Mouse (Mus musculus) kidney, embryonic 16.5 days (tissue): ENCODE results near the gene Slc6a21. TPM values are rescaled to one million over a fixed set of nuclear protein-coding genes. Genes with fewer than 3 reads are reported as not detected.

ENCODE experiments used
- ATAC-seq: fragments of 200-750 bp; cut with Nextera tagmentation; 2 replicates; pipeline ENCODE4 v1.8.0; 2017; ENCODE audit warnings: moderate TSS enrichment; ENCODE audit not compliant: low FRiP score, low TSS enrichment
- H3K27ac ChIP-seq: fragments of 300-500 bp; sonication (generic); 2 replicates; pipeline ENCODE4 v1.5.1; 2014; ENCODE audit warnings: low read length
- H3K27me3 ChIP-seq: fragments of 300-500 bp; sonication (generic); 2 replicates; pipeline ENCODE4 v1.6.1; 2014; ENCODE audit warnings: low read length, control low read depth, mixed read lengths; ENCODE audit not compliant: insufficient read depth
- H3K36me3 ChIP-seq: fragments of 300-500 bp; sonication (generic); 2 replicates; pipeline ENCODE4 v1.6.1; 2014; ENCODE audit warnings: low read length, control low read depth, mixed read lengths; ENCODE audit not compliant: insufficient read depth
- H3K4me1 ChIP-seq: fragments of 300-500 bp; sonication (generic); 2 replicates; pipeline ENCODE4 v1.6.1; 2014; ENCODE audit warnings: low read length, control low read depth, mixed read lengths; ENCODE audit not compliant: insufficient read depth
- H3K4me2 ChIP-seq: fragments of 300-500 bp; sonication (generic); replicated peaks from 2 replicates; pipeline ENCODE4 v1.6.1; 2014; ENCODE audit warnings: low read depth, low read length
- H3K4me3 ChIP-seq: fragments of 300-500 bp; sonication (generic); 2 replicates; pipeline ENCODE4 v1.5.1; 2014; ENCODE audit warnings: mild to moderate bottlenecking, low read length
- H3K9ac ChIP-seq: fragments of 300-500 bp; sonication (generic); replicated peaks from 2 replicates; pipeline ENCODE4 v1.6.1; 2014; ENCODE audit warnings: low read length
- H3K9me3 ChIP-seq: fragments of 300-500 bp; sonication (generic); 2 replicates; pipeline ENCODE4 v1.6.1; 2016; ENCODE audit warnings: low read length, control low read depth
- WGBS: fragments of 180-500 bp; shearing (Covaris S2); extraction: QIAGEN DNeasy Blood & Tissue Kit; methylation state at CpG from one replicate; pipeline ENCODE4 v1.1.7; 2014; 5-methylcytosine and 5-hydroxymethylcytosine counted together
- polyA plus RNA-seq: library from polyadenylated mRNA; unstranded; fragments of >200 nt; fragmentation: Nextera tagmentation; extraction: Ambion mirVana; gene quantifications from 2 replicates; pipeline ENCODE4 v1.2.1, GENCODE M21; 2015

The Slc6a21 gene
- polyA plus RNA-seq, result not detected in 2 replicates

- 6% methylated on average over 42 of the region's 44 CpGs for WGBS
- peak within 1 kb of the TSS; percentile 51 for H3K4me3 ChIP-seq
- no peaks in the 10 kb centered on the region for H3K36me3 ChIP-seq
- no peak for ATAC-seq
- no peaks in the 10 kb centered on the region for H3K27me3 ChIP-seq
- H3K4me2 ChIP-seq, result peak within 1 kb of the TSS; percentile 74
- H3K4me1 ChIP-seq, result no peaks in the 10 kb centered on the region; the same call in 1 of the 2 replicates
- H3K27ac ChIP-seq, result no peak within 1 kb of the TSS
- H3K9ac ChIP-seq, result peak within 1 kb of the TSS; percentile 62
- no peaks in the 10 kb centered on the region for H3K9me3 ChIP-seq
These were observed at the start of gene Slc6a21 for GRCm38 (mm10) chr7:45277136-45277760. Slc6a21 (plus strand) TSS chr7:45277513.

DNA sequence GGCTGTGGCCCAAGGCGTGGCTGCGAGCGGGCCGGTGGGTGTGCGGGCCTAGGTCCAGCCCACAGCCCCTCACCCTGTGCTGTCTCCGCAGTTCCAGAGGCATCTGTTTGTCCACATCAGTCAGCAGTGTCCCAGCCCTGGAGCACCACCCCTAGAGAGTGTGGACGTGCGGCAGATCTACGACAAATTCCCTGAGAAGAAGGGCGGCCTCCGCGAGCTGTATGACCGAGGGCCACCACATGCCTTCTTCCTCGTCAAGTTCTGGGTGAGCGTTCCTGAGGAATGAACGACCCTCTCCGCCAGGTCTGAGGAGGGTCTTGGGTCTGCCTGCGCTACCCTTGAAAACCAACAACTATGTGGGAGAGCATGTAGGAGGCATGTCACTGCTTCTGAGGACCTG is 48.8 kb upstream of the Slc6a21 start:
- no peak overlapping the region for H3K4me2 ChIP-seq
- 88% methylated on average over 18 of the region's 18 CpGs for WGBS
- no peaks in the 10 kb centered on the region for H3K27me3 ChIP-seq
- peaks cover 6% of the 10 kb centered on the region for H3K4me1 ChIP-seq
- H3K9me3 ChIP-seq, result no peaks in the 10 kb centered on the region
- H3K9ac ChIP-seq, result no peak overlapping the region
- no peak for ATAC-seq
- no peak overlapping the region for H3K4me3 ChIP-seq
- H3K27ac ChIP-seq, result no peak overlapping the region
- H3K36me3 ChIP-seq, result peaks cover 81% of the 10 kb centered on the region

- Histone ChIP-seq H3K9me3 (no peaks in the 10 kb centered on the region), H3K27ac (no peak overlapping the region), H3K4me2 (no peak overlapping the region), H3K36me3 (peaks cover 76% of the 10 kb centered on the region), H3K4me3 (no peak overlapping the region), H3K4me1 (peaks cover 11% of the 10 kb centered on the region), H3K27me3 (no peaks in the 10 kb centered on the region), H3K9ac (no peak overlapping the region)
- ATAC-seq, result no peak
- WGBS, result 88% methylated on average over 8 of the region's 8 CpGs
These were observed 48.3 kb upstream of the Slc6a21 start for GRCm38 (mm10) chr7:45229046-45229445.

- 86% methylated on average over 7 of the region's 7 CpGs for WGBS
- Histone ChIP-seq H3K36me3 (peaks cover 71% of the 10 kb centered on the region), H3K4me3 (no peak overlapping the region), H3K9me3 (no peaks in the 10 kb centered on the region), H3K27me3 (no peaks in the 10 kb centered on the region), H3K4me1 (peaks cover 17% of the 10 kb centered on the region), H3K27ac (no peak overlapping the region), H3K9ac (no peak overlapping the region), H3K4me2 (no peak overlapping the region)
- no peak for ATAC-seq
These were observed 47.7 kb upstream of the Slc6a21 start for GRCm38 (mm10) chr7:45229459-45230203.

DNA sequence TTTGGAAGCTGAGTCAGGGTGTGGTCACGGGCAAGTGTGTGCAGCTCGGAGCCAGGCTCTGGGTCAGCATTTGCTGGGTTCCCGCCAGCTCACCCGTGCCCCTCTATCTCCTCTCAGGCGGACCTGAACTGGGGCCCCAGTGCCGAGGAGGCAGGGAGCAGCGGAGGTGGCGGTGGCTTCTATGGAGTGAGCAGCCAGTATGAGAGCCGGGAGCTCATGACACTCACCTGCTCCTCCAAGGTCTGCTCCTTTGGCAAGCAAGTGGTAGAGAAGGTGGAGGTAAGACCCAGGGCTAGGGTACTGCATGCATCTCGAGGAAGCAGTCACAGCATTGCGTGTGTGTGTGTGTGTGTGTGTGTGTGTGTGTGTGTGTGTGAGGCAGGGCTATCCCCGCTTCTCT is 46.1 kb upstream of the Slc6a21 start:
- Histone ChIP-seq H3K4me1 (peaks cover 26% of the 10 kb centered on the region), H3K4me2 (no peak overlapping the region), H3K36me3 (peaks cover 56% of the 10 kb centered on the region), H3K9ac (no peak overlapping the region), H3K9me3 (no peaks in the 10 kb centered on the region), H3K4me3 (no peak overlapping the region), H3K27ac (no peak overlapping the region), H3K27me3 (0 out of 2 replicates have a peak, but pooled peaks cover 3% of the 10 kb centered on the region)
- no peak for ATAC-seq
- WGBS, result 85% methylated on average over 12 of the region's 12 CpGs

GRCm38 (mm10) chr7:45231941-45232340 is 45.4 kb upstream of the Slc6a21 start:
- H3K4me1 ChIP-seq, result peaks cover 26% of the 10 kb centered on the region
- H3K9ac ChIP-seq, result no peak overlapping the region
- no peak overlapping the region for H3K4me2 ChIP-seq
- no peak overlapping the region for H3K4me3 ChIP-seq
- H3K27ac ChIP-seq, result no peak overlapping the region
- 0 out of 2 replicates have a peak, but pooled peaks cover 3% of the 10 kb centered on the region for H3K27me3 ChIP-seq
- H3K9me3 ChIP-seq, result no peaks in the 10 kb centered on the region
- peaks cover 48% of the 10 kb centered on the region for H3K36me3 ChIP-seq
- 85% methylated on average over 11 of the region's 11 CpGs for WGBS
- no peak for ATAC-seq

DNA sequence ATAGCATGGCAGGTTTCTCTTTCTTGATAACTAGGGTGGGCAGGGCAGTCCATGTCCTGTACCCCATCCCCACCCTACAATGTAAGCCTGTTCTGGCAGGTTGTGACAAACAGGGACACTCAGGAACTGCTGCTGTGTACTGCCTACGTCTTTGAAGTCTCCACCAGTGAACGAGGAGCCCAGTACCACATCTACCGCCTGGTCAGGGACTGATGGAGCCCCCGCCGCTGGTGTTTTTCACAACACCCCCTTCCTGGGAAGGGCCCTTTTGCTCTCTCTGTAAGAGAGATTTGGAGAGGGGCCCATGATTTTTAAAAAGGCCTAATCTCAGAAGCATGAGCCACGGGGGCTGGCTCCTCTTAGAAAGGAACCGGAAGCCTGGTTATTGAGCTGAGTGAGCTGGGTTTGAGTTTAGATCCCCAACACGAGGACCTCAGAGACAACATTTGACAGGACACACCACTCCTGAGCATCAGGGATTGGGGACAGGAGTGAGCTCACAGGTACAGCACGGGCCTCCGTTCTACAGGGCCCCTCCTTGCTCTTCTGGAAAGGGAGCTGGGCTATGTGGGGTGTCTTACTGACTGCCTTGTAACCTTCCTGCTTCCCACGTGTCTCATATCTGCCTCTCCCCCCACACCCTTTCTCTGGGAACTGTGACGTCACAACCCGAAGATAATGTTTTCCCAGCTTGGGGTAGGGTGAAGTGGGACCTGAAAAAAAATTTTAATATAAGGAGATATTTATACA is 44.4 kb upstream of the Slc6a21 start:
- Histone ChIP-seq H3K4me3 (no peak overlapping the region), H3K27ac (no peak overlapping the region), H3K27me3 (0 out of 2 replicates have a peak, but pooled peaks cover 3% of the 10 kb centered on the region), H3K4me1 (peaks cover 26% of the 10 kb centered on the region), H3K9me3 (no peaks in the 10 kb centered on the region), H3K4me2 (no peak overlapping the region), H3K9ac (no peak overlapping the region; the same call in 1 of the 2 replicates), H3K36me3 (peaks cover 44% of the 10 kb centered on the region)
- ATAC-seq, result no peak
- WGBS, result 64% methylated on average over 13 of the region's 13 CpGs

DNA sequence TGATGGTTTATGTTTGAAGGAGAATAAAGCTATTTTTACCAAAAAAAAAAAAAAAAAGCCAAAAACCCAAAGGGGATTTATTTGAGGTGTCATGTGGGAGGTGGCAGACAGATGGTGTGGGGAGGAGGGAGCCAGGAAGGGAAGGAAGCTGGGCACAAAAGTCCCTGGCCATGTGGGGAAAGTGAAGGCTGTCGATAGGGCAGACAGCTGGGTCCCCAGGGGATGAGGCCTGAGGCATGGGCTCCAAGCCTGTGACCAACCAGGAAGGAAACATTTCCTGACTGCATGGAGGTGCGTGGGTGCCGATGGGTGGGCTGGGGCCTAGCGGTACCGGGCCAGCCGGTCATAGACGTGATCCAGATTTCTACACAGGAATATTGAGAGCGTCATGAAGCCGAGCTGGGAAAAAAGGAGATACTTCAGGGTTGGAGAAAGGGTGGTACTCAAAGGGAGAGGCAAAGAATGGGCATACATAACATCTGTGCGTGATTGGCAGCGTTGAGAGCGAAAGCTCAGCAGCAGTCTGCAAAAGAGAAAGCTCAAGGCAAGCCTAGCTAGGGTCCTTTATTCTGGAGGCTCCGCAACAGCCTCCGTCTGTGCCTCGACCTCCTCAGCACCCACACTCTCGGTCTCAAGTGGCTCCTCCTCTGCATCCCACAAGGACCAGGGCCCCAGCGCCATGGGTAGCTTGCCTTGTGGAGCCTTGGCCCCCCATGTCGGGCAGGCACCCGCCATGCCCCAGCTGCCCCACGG is 43.6 kb upstream of the Slc6a21 start:
- H3K9ac ChIP-seq, result peak overlapping the region; percentile 31; the same call in 1 of the 2 replicates
- H3K36me3 ChIP-seq, result peaks cover 36% of the 10 kb centered on the region
- H3K9me3 ChIP-seq, result no peaks in the 10 kb centered on the region
- ATAC-seq, result no peak
- H3K27ac ChIP-seq, result peak overlapping the region; percentile 33; the same call in 1 of the 2 replicates
- peaks cover 26% of the 10 kb centered on the region for H3K4me1 ChIP-seq
- H3K4me2 ChIP-seq, result peak overlapping the region; percentile 49
- H3K27me3 ChIP-seq, result 0 out of 2 replicates have a peak, but pooled peaks cover 3% of the 10 kb centered on the region
- no peak overlapping the region for H3K4me3 ChIP-seq
- 35% methylated on average over 20 of the region's 20 CpGs for WGBS

- Histone ChIP-seq H3K27ac (peak overlapping the region; percentile 33; the same call in 1 of the 2 replicates), H3K4me3 (peak overlapping the region; percentile 31; the same call in 1 of the 2 replicates)
- 12% methylated on average over 28 of the region's 29 CpGs for WGBS
These were observed 42.9 kb upstream of the Slc6a21 start for GRCm38 (mm10) chr7:45234333-45234841.

More at GRCm38 (mm10) chr7:45234333-45234841, 42.9 kb upstream of the Slc6a21 start:
- H3K9ac ChIP-seq, result peak overlapping the region; percentile 31; the same call in 1 of the 2 replicates
- H3K36me3 ChIP-seq, result peaks cover 30% of the 10 kb centered on the region
- peaks cover 26% of the 10 kb centered on the region for H3K4me1 ChIP-seq
- no peaks in the 10 kb centered on the region for H3K9me3 ChIP-seq
- 0 out of 2 replicates have a peak, but pooled peaks cover 3% of the 10 kb centered on the region for H3K27me3 ChIP-seq
- ATAC-seq, result peak; percentile 17; the same call in 1 of the 2 replicates
- peak overlapping the region; percentile 49 for H3K4me2 ChIP-seq
